Mouse (Mus musculus) WW6 (cell line): ENCODE data around the gene Fam240b.

ENCODE experiments used
- DNase-seq: peaks from one replicate; pipeline ENCODE4 v3.0.0-alpha.2; 2013; ENCODE audit warnings: low read depth, low spot score

Fam240b gene

GRCm38 (mm10) chr13:64440592-64440991, 57.0 kb downstream of the Fam240b start:
- DNase-seq = no peak

- no peak for DNase-seq
These were observed 58.1 kb downstream of the Fam240b start for GRCm38 (mm10) chr13:64439471-64439870.

- no peak for DNase-seq
These were observed 58.6 kb downstream of the Fam240b start for GRCm38 (mm10) chr13:64438863-64439452.

- no peak for DNase-seq
These were observed 59.8 kb downstream of the Fam240b start for GRCm38 (mm10) chr13:64437801-64438200.

- peak; percentile 97 for DNase-seq
These were observed 65.3 kb downstream of the Fam240b start, which contains the start of gene Cdk20 for GRCm38 (mm10) chr13:64432017-64432995. Gene Cdk20 (plus strand): TSS chr13:64432314.
